ENCODE assay signal across 16 mouse cellular contexts in genomic region chr7:81691067-81691466, GRCm38 (mm10). TPM values are rescaled to one million over a fixed set of nuclear protein-coding genes. Genes with fewer than 3 reads are reported as not detected.
DNase-seq lines count a peak whose midpoint lies in the region; ATAC-seq lines count a peak whose summit lies in the region.
"Had no signal": no experiment of that assay in that cellular context is flagged by ENCODE, and none has a peak within 500 bp of the region (broad histone marks: within the 10 kb centered on the region; RNA-seq: fewer than 3 reads in every experiment).

No protein-coding gene starts in this region.

- H3K36me3 ChIP-seq in heart, embryonic 12.5 days, result no peaks in the 10 kb centered on the region
- no peaks in the 10 kb centered on the region for H3K36me3 ChIP-seq in liver, embryonic 11.5 days (ENCODE audit: control insufficient read depth, insufficient read depth, low read length)
- no peaks in the 10 kb centered on the region for H3K36me3 ChIP-seq in stomach, embryonic 16.5 days (ENCODE audit: control insufficient read depth, insufficient read depth, low read length)
- H3K36me3 ChIP-seq: heart, embryonic 15.5 days; hindbrain, embryonic 12.5 days; midbrain, embryonic 15.5 days had no signal

- WGBS in heart, embryonic 12.5 days, result 62% methylated on average over 5 of the region's 5 CpGs
- WGBS in liver, embryonic 11.5 days, result 53% methylated on average over 5 of the region's 5 CpGs
- 63% methylated on average over 5 of the region's 5 CpGs for WGBS in stomach, embryonic 16.5 days

- H3K9me3 ChIP-seq in heart, embryonic 12.5 days (replicated peaks), result no peaks in the 10 kb centered on the region
- no peaks in the 10 kb centered on the region for H3K9me3 ChIP-seq in liver, embryonic 11.5 days (ENCODE audit: control insufficient read depth, low read length)
- H3K9me3 ChIP-seq in stomach, embryonic 16.5 days (replicated peaks; ENCODE audit: control insufficient read depth, low read length), result no peaks in the 10 kb centered on the region
- H3K9me3 ChIP-seq: heart, embryonic 15.5 days; hindbrain, embryonic 12.5 days; midbrain, embryonic 15.5 days had no signal

- ATAC-seq in heart, embryonic 12.5 days (ENCODE audit: insufficient number of reproducible peaks, low FRiP score), result peak; percentile 51; the same call in 1 of the 2 replicates
- peak; percentile 82 for ATAC-seq in liver, embryonic 11.5 days (replicated peaks; ENCODE audit: low FRiP score)
- peak; percentile 57 for ATAC-seq in stomach, embryonic 16.5 days (ENCODE audit: insufficient read depth, low FRiP score)
- ATAC-seq: midbrain, embryonic 15.5 days had no signal

- DNase-seq in heart, postnatal 25 days (ENCODE audit: low spot score), result no peak
- peak; percentile 13 for DNase-seq in ZHBTc4 (ENCODE audit: low read depth, low spot score)
- no peak for DNase-seq in liver, embryonic 11.5 days (ENCODE audit: low spot score)
- no peak for DNase-seq in embryo, embryonic 10 days (ENCODE audit: low spot score)
- DNase-seq in right cerebral cortex, postnatal 4 days, result no peak
- DNase-seq in kidney, postnatal 36 days, result no peak
- DNase-seq: cerebellum, adult 8-10 months; kidney, adult 18-20 months; kidney, postnatal 10 days; retina, postnatal 1 day had no signal

- peaks cover 67% of the 10 kb centered on the region for H3K4me1 ChIP-seq in heart, embryonic 12.5 days (replicated peaks)
- H3K4me1 ChIP-seq in liver, embryonic 11.5 days (replicated peaks; ENCODE audit: control insufficient read depth, insufficient read depth, low read length), result peaks cover 8% of the 10 kb centered on the region
- peaks cover 18% of the 10 kb centered on the region; the same call in 1 of the 2 replicates for H3K4me1 ChIP-seq in stomach, embryonic 16.5 days (ENCODE audit: control insufficient read depth, insufficient read depth, low read length)

- H3K4me3 ChIP-seq in heart, embryonic 12.5 days, result no peak overlapping the region
- no peak overlapping the region for H3K4me3 ChIP-seq in liver, embryonic 11.5 days (ENCODE audit: low read depth, low read length)
- H3K4me3 ChIP-seq in stomach, embryonic 16.5 days (replicated peaks; ENCODE audit: low read length), result no peak overlapping the region
- H3K4me3 ChIP-seq: heart, embryonic 15.5 days; hindbrain, embryonic 12.5 days; left cerebral cortex, adult 2 months; midbrain, embryonic 15.5 days had no signal

- intact Hi-C loops in heart, postnatal 25 days (cut with DNase I), result no loop called here

- H3K9ac ChIP-seq in heart, embryonic 12.5 days, result no peak overlapping the region
- H3K9ac ChIP-seq in liver, embryonic 11.5 days (ENCODE audit: low read depth, low read length), result no peak overlapping the region
- H3K9ac ChIP-seq in stomach, embryonic 16.5 days (ENCODE audit: low read length), result no peak overlapping the region
- H3K9ac ChIP-seq: heart, embryonic 15.5 days; hindbrain, embryonic 12.5 days; midbrain, embryonic 15.5 days had no signal

- no peak overlapping the region for H3K27ac ChIP-seq in heart, embryonic 12.5 days (ENCODE audit: poor library complexity, severe bottlenecking)
- H3K27ac ChIP-seq in liver, embryonic 11.5 days (ENCODE audit: low read depth, low read length), result no peak overlapping the region
- no peak overlapping the region for H3K27ac ChIP-seq in stomach, embryonic 16.5 days (ENCODE audit: low read length)
- H3K27ac ChIP-seq: heart, embryonic 15.5 days; hindbrain, embryonic 12.5 days; left cerebral cortex, adult 2 months; midbrain, embryonic 15.5 days had no signal

- no peak overlapping the region for H3K4me2 ChIP-seq in heart, embryonic 12.5 days
- H3K4me2 ChIP-seq in liver, embryonic 11.5 days, result peak overlapping the region; percentile 37; the same call in 1 of the 2 replicates
- no peak overlapping the region for H3K4me2 ChIP-seq in stomach, embryonic 16.5 days (ENCODE audit: low read depth, low read length)
- H3K4me2 ChIP-seq: heart, embryonic 15.5 days; hindbrain, embryonic 12.5 days; midbrain, embryonic 15.5 days had no signal

- H3K27me3 ChIP-seq in heart, embryonic 12.5 days (replicated peaks), result no peaks in the 10 kb centered on the region
- peaks cover 3% of the 10 kb centered on the region; the same call in 1 of the 2 replicates for H3K27me3 ChIP-seq in liver, embryonic 11.5 days (replicated peaks; ENCODE audit: control insufficient read depth, insufficient read depth, low read length)
- H3K27me3 ChIP-seq in stomach, embryonic 16.5 days (ENCODE audit: control insufficient read depth, insufficient read depth, low read length), result no peaks in the 10 kb centered on the region
- H3K27me3 ChIP-seq: heart, embryonic 15.5 days; hindbrain, embryonic 12.5 days; midbrain, embryonic 15.5 days had no signal

RNA-seq across cellular contexts. Expression of gene Homer2, which starts 16.3 kb away (rescaled TPM):
- 121 and 122 TPM in 2 replicates for polyA plus RNA-seq in heart, embryonic 12.5 days (2016; fragmentation: Nextera tagmentation; extraction: Ambion mirVana)
- 100 to 1,000 TPM; 102 to 112 TPM for total RNA-seq in heart, postnatal 25 days (2021)
- polyA plus RNA-seq in liver, embryonic 11.5 days (2014; fragmentation: Nextera tagmentation; extraction: Ambion mirVana), result 16.0 and 17.7 TPM in 2 replicates
- polyA plus RNA-seq in stomach, embryonic 16.5 days (2015; fragmentation: Nextera tagmentation; extraction: Ambion mirVana), result 33.3 and 35.9 TPM in 2 replicates
